Mouse (Mus musculus) regulatory T cell (primary cell): ENCODE results near the gene Epb41.

ENCODE experiments used
- in situ Hi-C: fragments of 300-600 bp; cut with MboI, MseI; formaldehyde crosslinking; loops from one replicate; pipeline ENCODE4 v1.15.1; 2025; ENCODE audit warnings: high pct_unique_total_duplicates

Gene Epb41

DNA sequence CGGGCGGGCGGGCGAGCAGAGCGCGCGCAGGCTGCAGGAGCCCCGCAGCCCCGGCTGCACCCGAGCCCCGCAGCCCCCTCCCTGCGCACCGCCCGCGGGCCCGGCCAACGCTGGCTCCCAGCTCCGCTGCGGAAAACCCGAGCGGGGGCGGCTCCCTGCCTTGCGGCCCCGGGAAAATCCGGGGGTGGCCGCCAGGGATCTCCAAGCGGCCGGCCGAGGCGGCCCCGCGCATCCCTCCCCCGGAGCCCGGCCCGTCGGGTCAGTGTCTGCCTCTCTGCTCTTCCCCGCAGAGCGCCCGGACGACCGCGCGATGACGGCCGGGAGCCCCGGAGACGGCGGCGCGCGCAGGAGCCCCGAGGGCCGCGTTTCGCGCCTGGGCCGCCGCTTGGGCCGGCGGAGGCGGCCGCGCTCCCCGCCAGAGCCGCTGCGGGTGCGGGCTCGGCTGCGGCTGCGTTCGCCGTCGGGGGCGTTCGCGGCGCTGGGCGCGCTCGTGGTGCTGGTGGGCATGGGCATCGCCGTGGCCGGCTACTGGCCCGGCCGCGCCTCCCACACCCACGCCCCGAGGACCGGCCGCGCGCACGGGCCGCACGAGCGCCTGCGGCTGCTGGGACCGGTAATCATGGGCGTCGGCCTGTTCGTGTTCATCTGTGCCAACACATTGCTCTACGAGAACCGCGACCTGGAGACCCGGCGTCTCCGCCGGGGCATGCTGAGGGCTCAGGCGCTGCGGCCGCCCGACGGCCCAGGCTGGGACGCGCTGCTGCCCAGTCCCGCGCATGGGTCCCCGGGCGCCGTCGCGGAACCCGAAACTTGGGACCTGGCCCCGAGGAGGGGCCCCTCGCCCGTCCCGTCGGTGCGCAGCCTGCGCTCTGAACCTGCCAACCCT, 153.4 kb downstream of the Epb41 start, which contains the start of gene Tmem200b:
Gene Tmem200b (plus strand): TSS at position 311 of the 886 bp plus-strand sequence.
- in situ Hi-C loops, result no loop called here

DNA sequence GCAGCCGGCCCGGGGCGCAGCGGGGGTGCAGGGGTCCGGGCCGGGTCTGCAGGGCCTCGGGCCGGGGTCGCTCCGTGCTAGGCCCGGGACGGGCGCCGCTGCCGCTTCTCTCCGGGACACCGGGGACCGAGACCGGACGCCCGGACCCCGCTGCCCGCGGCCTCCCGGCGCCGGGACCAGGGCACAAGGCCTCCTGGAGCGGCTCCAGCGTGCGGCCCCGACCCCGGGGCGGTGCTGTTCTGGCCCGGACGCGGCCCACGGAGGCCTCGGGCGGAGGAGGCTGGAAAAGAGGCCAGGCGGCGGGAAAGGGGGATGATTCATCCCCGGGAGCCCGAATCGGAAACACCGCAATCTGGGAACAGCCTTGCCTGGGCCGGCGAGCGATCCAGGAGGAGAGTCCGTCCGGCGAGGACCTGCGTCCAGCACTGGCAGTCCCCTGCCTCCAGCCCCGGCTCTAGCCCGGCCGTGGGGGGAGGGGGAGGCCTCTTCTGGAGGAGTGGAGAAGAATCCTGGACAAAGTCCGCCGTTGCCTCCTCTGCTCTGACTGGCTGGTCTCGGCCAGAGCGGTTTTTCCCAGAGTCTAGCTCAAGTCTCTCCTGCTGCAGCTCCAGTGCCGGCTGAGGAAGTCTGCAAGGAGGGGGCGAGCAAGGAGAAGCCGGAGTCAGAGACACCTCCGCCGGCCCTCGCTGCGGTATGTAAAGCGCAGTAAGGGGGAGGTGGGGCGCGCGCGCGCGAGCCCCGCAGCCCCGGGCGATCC, 154.3 kb downstream of the Epb41 start:
- in situ Hi-C loops, result no loop called here

DNA sequence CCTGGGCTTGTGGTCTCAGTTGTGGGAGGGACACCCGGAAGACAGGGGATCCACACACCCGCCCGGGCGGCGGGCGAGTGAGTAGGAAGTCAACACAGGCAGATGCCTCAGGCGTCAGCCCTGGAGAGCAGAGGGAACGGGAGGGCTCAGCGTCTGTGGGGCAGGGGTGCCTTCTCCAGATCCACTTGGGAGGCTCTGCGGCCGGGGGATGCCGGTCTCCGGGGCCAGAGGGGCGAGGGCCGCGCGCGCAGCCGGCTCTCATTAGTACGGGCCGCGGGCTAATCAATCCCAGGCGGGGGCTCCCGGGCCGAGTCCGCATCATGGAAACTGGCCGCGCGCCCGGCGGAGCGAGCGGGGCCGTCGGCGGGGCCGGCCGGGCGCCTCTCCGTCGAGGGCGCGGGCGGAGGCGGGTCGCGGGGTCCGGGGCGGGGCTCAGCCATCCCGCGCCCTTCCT, 155.0 kb downstream of the Epb41 start:
- in situ Hi-C loops, result no loop called here

DNA sequence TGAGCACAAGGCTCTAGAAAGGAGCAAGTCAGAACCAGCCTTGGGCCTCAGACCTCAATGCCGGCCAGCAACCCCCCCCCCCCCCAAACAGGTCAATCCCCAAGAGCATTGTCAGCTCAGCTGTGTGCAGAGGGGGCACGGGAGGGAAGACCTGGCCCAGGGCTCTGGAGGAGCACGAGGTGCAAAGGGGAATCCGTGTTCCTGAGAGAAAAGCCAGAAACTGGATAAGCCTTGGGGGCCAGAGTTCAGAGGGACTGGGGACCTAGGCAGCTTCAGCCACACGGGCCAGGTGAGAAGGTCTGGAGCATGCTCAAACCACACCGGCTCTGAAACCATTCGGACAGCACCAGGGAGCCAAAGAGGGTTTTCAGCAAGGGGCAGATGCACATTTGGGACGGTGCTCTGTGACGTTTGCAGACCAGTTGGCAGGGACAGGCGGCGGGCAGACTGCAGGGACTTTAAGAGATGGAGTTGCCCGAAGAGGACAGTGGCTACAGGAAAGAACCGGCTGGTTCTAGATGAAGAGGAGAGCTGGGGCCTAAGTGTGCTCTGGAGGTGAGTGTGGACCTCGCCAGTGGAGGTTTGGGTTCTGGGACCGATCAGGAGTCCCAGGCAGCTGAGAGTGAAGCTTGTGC, 155.5 kb downstream of the Epb41 start:
- in situ Hi-C loops, result no loop called here

DNA sequence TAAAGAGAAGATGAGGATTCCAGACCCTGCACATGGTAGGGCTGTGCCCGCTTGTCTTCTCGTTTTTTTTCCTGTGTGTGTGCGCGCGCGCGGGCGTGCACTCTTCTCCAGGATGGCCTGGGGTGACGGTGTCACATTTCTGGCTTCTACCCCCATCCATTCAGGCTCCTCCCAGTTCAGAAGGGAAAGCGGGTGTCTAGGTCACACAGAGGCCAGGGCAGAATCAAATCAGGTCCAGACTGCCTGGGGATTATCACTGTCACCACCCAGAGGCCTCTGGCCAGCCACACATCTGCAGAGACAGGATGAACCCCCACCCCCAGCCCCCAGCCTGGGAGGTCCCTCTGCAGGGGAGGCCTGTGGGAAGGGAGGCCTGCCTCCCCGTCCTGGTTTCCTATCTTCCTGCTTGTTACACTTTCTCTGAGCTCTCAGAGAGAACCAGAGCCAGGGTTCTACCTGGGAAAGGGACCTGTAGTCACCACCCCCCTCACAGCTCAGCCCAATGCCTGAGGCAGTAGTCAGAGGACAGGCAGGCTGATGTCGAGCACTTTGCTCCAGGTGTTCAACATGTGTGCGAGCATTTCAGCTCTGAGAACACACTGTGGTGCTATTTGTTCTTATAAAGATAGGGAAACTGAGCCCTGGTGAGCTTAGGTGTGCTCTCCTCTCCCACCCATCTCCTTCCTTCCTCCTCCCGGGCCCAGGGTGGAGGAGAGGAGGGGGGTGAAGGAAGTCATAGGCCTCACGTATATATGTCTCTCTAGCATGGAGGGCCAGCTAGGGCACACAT, 156.2 kb downstream of the Epb41 start:
- in situ Hi-C loops, result no loop called here

DNA sequence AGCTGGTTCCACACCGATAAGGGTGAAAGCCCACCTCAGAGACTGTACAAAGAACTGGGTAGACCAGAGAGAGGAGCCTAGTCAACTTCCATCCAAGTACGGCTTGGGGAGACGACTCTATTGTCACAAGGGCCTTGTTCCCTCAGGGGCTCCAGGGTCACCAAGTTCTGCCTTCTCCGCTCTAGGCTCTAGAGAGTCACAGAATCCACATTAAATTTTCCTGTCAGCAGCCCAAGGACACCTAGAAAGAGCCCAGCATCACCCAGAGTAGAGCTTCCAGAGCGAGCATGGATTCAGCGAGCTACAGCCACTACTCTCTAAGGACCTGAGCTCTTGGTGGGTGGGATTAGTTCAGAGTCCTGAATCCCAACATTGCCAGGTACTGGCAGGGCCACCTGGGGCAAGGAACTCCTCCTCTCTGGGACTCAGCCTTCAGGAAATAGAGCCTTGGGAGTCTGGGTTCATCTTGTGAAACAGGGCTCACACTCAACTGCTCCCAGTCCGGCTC, 157.0 kb downstream of the Epb41 start:
- in situ Hi-C loops, result no loop called here

DNA sequence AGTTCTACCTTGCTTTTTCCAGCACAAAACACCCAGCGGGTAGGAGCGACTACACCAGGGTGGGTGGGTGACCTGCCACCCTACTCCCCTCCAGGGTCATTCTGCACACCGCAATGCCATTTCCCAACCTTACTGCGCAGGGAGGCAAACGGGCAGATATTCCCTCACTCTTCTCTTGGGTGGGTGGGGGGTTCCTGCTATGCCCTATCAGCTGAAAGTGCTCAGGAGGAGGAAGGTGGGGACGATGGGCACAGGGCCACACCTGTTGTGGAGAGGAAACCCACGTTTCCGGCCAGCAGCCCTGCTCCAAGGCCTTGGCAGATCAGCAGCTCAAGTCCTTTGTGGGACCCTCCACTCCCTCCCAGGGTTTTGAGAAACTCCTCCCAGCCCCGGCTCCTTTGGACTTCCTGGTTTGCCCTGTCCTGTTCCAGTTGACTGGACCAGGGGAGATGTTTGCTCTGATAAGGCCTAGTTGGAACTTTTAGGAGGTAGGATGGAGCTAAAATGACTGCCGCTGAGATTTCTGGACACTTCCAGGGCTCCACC, 158.0 kb downstream of the Epb41 start:
- in situ Hi-C loops, result no loop called here

DNA sequence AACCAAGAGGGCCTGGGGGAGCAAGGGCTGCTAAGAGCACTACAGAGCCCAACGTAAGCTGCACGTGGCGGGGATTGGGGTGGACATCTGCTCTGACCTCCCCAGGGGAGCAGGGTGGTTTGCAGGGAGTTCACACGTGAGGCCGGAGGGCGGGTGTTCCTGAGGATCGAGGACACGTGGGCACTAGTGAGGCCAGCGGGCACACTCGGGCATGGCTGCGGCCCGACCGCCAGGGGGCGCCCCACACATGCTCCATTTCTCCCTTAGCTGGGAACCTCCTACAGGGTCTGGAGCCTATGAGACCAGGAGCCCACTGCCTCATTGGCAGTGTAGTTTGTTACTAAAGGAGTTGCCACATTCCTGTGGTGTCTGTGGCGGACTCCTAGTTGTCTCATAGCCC, 158.7 kb downstream of the Epb41 start:
- in situ Hi-C loops, result no loop called here

DNA sequence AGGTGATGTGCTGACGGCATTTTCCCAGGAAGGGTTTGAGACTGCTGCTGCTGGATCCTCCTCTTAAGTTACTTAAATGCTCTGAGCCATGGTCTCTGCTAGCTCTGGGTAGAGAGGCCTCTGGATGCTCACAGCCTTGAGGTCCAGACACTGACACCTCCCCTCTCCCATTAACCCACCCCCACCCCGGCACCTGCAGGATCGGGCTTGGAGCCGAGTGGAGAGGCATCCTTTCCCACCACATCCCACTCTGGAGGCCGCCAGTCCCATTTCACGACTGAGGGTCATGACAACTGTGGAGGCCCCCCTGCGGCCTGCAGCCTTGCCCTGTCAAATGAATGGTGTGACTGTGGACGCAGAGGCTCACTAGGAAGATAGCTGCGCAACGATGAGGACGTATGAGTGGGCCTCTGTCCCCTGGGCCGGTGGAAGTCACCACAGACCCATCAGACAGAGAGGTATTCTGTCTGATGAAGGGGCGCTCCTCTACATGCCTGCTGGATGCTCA, 159.2 kb downstream of the Epb41 start:
- in situ Hi-C loops, result no loop called here

DNA sequence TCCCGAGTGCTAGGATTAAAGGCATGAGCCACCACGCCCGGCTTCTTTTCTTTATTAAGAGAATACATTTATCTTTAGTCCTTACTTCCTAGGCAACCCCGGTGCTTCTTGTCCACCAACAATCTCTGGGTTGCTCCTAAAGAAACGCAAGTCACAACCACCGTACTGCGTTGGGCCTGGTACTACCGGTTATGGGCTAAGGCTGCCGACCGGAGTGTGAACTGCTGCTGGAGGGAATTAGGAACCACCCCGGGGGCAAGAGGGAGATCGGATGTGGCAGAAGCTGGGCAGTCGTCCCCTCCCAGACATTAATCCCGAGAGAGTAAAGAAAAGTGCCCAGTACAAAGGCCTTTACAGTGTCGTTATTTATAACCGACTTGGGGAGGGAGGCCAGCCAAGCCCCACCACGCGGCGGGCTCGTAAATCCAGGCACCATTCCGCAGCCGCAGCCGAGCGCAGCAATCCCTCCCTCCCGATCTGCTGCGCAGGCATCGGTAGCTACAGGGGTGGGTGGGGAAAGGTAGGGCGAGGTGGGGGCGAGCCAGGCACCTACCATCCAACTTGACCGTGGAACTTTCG, 160.1 kb downstream of the Epb41 start:
- in situ Hi-C loops, result no loop called here

DNA sequence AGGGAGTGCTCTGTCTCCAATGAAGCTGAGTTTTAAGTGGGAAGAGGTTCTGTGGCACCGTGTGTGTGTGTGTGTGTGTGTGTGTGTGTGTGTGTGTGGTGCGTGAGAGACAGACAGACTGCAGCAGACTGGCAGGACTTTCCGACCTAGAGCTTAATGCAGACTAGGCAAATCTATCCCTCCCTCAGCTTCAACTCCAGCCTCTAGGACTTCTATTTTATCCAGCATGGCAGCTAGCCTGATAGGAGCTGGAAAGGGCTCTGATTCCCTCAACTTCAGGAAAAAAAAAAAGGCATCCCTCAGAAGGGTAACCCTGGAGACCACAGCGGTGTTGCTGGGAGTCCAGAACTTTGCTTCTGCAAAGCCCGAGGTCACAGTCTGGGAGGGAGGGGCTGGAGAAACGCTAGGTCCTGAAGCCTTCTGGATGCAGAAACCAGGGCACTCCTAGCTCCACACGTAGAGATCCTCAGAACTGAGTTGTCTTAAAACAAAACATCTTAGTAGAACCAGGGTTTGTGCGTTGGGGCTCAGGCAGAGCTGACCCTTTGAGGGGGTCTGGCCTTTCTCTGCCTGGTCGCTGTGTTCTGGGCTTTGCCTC, 161.0 kb downstream of the Epb41 start:
- in situ Hi-C loops, result no loop called here

DNA sequence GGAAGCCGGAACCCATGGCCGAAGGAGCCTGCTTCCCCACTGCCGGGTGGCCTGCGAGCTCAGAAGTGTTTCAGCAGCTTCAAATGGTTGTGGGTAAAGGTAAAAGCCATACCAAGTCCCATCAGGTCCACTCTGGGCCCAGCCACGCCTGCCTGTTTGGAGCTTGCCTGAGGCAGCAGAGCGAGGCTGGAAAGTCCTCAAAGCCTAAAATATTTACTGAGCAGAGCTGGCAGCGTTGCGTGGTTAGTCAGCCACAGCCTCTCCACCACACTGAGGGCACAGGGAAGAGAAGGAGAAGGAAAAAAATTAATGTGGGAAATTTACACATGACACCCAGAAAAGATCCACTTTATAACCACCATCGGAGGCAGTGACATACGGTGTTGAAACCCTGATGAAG, 161.6 kb downstream of the Epb41 start:
- in situ Hi-C loops, result no loop called here

DNA sequence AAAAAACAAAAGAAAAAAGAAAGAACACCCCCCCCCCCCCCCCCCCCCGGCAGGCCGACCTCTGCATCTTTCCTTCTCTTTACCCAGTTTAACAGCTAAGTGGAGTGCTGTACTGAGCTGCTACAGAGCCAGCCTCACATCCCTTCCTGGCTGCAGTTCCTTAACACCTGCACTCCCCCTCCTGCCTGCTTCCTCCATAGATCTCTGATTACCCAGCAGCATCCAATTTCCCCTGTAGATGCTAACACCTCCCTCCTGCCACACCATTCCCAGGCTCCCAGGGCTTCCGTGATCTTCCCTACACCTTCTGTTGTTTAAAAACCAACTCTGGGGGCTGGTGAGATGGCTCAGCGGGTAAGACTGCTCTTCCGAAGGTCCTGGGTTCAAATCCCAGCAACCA, 163.6 kb downstream of the Epb41 start:
- in situ Hi-C loops, result no loop called here

DNA sequence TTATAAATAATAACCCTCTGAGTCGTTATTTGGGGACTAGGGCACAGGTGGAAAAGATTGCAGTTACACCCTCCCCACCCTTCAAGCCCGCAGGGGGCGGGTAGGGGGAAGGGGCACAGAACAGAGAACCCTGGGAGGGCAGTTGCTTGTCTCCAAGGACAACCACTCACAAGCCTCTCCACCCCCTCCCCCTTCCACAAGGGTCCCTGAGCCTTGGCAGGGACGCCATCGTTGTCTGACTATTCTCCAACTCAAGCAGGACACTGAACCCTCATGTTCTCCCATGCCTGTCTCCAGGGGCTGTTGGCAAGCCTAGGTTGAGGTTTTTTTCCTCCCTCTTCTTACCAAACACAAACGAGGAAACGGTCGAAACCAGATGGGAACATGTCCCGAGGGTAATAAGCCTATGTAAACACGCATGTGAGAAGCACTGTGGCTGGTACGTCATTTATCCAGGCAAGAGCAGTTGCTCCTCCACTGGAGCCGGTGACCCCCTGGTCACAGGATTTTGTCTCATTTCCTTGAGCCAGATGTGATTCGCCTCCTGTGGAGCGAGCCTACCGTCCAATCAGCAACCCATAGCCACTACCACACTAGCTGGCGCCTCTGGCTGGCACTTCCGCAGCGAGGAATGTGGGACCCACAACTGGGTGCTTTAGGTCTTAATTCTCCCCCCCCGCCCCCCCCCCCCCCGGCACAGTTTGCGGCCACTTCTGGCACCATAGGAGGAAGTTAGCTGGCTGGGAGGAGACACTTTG, 164.7 kb downstream of the Epb41 start:
- in situ Hi-C loops, result no loop called here

DNA sequence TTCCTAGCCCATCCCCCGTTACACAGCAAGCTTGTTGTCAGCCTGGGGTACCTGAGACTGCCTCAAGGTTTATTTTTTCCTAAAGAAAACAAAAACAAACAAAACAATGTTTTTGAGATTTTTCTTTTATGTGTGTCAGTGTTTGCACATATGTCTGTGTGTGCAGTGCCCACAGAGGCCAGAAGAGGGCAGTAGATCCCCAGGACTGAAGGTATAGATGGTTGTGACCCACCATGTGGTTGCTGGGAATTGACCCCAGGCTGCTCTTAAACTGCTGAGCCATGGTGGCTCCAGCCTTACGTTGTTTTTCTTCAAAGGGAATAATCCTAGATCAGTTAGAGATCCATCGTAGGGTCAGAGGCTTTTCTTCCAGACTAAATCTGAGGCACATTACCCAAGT, 167.2 kb downstream of the Epb41 start:
- in situ Hi-C loops, result no loop called here

DNA sequence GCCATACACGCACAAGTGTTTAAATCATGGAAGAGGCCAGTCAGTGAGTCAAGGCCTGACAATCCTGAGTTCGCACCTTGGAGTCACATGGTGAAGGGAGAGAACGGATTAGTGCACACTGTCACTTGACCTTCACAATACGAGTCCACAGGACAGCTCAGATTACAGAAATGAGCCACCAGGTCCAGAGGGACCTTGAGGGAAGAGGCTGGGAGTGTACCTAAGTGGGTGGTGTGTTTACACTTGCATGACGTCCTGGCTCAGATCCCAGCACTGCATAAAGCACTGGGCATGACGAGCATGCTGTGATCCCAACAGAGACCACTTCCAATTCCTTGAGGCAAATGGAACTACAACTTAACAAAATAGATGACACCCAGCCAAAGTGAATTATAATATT, 168.7 kb downstream of the Epb41 start:
- in situ Hi-C loops, result no loop called here

DNA sequence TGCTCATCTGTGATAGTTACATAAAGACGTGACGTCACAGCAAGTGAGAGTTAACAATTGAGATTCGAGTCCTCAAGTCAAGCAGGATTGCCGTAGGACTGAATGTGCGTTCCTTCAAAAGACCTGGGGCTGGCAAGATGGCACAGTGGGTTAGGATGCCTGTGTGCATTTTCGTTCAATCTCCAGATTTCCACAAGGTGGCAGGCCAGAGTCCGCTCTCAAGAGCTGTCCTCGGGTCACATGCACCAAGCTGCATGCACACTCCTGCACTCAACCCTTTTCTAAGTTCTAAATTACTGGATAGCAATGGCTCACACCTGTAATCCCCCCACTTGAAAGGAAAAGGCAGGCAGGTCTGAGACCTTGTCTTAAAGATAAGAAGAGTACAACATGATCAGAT, 170.6 kb downstream of the Epb41 start:
- in situ Hi-C loops, result no loop called here

DNA sequence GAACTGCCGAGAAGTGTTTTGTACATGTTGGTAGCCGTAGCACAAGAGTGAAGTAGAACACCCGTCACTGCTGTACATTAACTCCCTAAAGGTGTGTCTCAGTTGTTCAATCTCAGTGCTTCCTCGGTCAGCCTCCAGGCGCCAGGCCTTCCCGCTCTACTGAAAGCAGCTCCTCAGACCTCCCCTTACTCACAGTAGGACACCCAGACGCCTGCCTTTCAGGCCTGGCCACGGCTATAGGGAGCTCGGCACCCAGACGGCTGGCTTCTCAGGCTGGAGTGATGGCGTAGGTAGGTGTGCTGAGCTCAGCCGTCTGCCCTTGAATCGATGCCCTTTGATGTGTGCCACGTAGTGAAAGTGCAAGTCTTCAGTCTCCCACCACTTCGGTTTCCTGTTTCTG, 174.0 kb downstream of the Epb41 start:
- in situ Hi-C loops, result no loop called here

DNA sequence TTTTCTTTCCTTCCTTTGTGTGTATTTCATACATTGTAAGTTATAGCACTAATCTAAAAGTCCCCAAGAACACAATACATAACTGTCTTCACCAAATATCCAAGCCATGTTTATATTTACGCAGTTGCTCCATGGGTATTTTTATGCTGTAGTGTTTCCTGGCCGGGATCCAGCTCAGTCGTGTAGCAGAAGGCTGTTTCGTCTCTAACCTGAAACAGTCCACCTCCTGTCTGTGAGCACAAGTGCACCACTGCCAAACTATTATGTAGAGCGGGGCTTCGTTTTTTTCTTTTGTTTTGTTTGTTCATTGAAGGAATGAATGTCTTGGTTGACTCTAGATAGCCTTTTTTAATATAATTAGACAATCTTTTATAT, 176.0 kb downstream of the Epb41 start:
- in situ Hi-C loops, result no loop called here
